ENCODE assay signal across 14 mouse cellular contexts in genomic region chr11:85697468-85697867, GRCm38 (mm10).
DNase-seq lines count a peak whose midpoint lies in the region; ATAC-seq and TF ChIP-seq lines count a peak whose summit lies in the region.
"Had no signal": no experiment of that assay in that cellular context is flagged by ENCODE, and none has a peak within 500 bp of the region (broad histone marks: within the 10 kb centered on the region; RNA-seq: fewer than 3 reads in every experiment).

No protein-coding gene starts in this region.

- H3K27me3 ChIP-seq in lung, embryonic 14.5 days (ENCODE audit: insufficient read depth, low read length): no peaks in the 10 kb centered on the region
- no peaks in the 10 kb centered on the region for H3K27me3 ChIP-seq in lung, postnatal 0 days (replicated peaks; ENCODE audit: insufficient read depth, low read length)
- H3K27me3 ChIP-seq in splenic B cell, adult 2 months (ENCODE audit: control insufficient read depth, insufficient read depth, low read length, poor library complexity, severe bottlenecking): no peaks in the 10 kb centered on the region
- H3K27me3 ChIP-seq in hindbrain, postnatal 0 days (ENCODE audit: insufficient read depth, low read length): no peaks in the 10 kb centered on the region

- no peak overlapping the region for H3K9ac ChIP-seq in lung, embryonic 14.5 days
- no peak overlapping the region for H3K9ac ChIP-seq in lung, postnatal 0 days (replicated peaks; ENCODE audit: low read depth)
- no peak overlapping the region for H3K9ac ChIP-seq in hindbrain, postnatal 0 days (replicated peaks; ENCODE audit: low read length)
- H3K9ac ChIP-seq: forebrain, postnatal 0 days; liver, embryonic 13.5 days had no signal

- no peaks in the 10 kb centered on the region for H3K9me3 ChIP-seq in lung, embryonic 14.5 days (ENCODE audit: low read depth, low read length)
- H3K9me3 ChIP-seq in lung, postnatal 0 days (ENCODE audit: low read length): no peaks in the 10 kb centered on the region
- no peaks in the 10 kb centered on the region for H3K9me3 ChIP-seq in hindbrain, postnatal 0 days (ENCODE audit: low read length)
- H3K9me3 ChIP-seq: liver, embryonic 13.5 days had no signal

- DNase-seq in lung, embryonic 14.5 days: peak; percentile 49
- DNase-seq in lung, postnatal 14 days: no peak
- DNase-seq in lung, postnatal 0 days (ENCODE audit: low spot score): peak; percentile 59
- peak; percentile 56 for DNase-seq in splenic B cell, adult 2 months (ENCODE audit: low read depth, low spot score)
- no peak for DNase-seq in hindbrain, postnatal 0 days (ENCODE audit: low spot score)
- no peak for DNase-seq in embryo, embryonic 11 days
- DNase-seq: cerebellum, adult 11-12 months; forebrain, postnatal 0 days; gastrocnemius, postnatal 25 days; heart, postnatal 36 days; layer of hippocampus, adult 9-11 months; liver, embryonic 13.5 days had no signal

- no peak overlapping the region for H3K4me2 ChIP-seq in lung, embryonic 14.5 days
- H3K4me2 ChIP-seq in lung, postnatal 0 days (replicated peaks; ENCODE audit: low read depth, low read length): no peak overlapping the region
- no peak overlapping the region for H3K4me2 ChIP-seq in hindbrain, postnatal 0 days (ENCODE audit: low read depth, low read length)
- H3K4me2 ChIP-seq: heart, embryonic 11.5 days; liver, embryonic 13.5 days had no signal

- peak overlapping the region; percentile 87 for H3K27ac ChIP-seq in lung, embryonic 14.5 days (ENCODE audit: low read depth)
- peak overlapping the region; percentile 33 for H3K27ac ChIP-seq in lung, postnatal 0 days (ENCODE audit: low read length)
- H3K27ac ChIP-seq in hindbrain, postnatal 0 days: no peak overlapping the region
- H3K27ac ChIP-seq: liver, embryonic 13.5 days had no signal

- H3K4me1 ChIP-seq in lung, embryonic 14.5 days (ENCODE audit: insufficient read depth): peaks cover 41% of the 10 kb centered on the region
- H3K4me1 ChIP-seq in lung, postnatal 0 days (ENCODE audit: insufficient read depth, low read depth, low read length): peaks cover 5% of the 10 kb centered on the region; the same call in 1 of the 2 replicates
- no peaks in the 10 kb centered on the region for H3K4me1 ChIP-seq in hindbrain, postnatal 0 days (ENCODE audit: insufficient read depth, low read length)

- TF ChIP-seq CTCF in lung, embryonic 14.5 days (IDR thresholded peaks at IDR 0.05; ENCODE audit: low read depth): no peak
- TF ChIP-seq CTCF in lung, postnatal 0 days (IDR thresholded peaks at IDR 0.05): no peak
- no peak for TF ChIP-seq CTCF in hindbrain, postnatal 0 days (IDR thresholded peaks at IDR 0.05; ENCODE audit: low read depth)

- H3K4me3 ChIP-seq in lung, embryonic 14.5 days (ENCODE audit: low read depth, low read length): no peak overlapping the region
- H3K4me3 ChIP-seq in lung, postnatal 0 days (ENCODE audit: low read depth, low read length): no peak overlapping the region
- no peak overlapping the region for H3K4me3 ChIP-seq in hindbrain, postnatal 0 days (ENCODE audit: low read length)
- H3K4me3 ChIP-seq: liver, embryonic 13.5 days had no signal

- ATAC-seq in lung, embryonic 14.5 days (ENCODE audit: insufficient read depth): no peak
- ATAC-seq in common myeloid progenitor, adult 5-6 weeks (replicated peaks; ENCODE audit: low read depth, poor library complexity, severe bottlenecking): peak; percentile 71
- ATAC-seq in lung, postnatal 0 days: peak; percentile 59
- ATAC-seq in hindbrain, postnatal 0 days: no peak

- 67% methylated on average over 4 of the region's 4 CpGs for WGBS in lung, embryonic 14.5 days
- WGBS in lung, postnatal 0 days: 71% methylated on average over 4 of the region's 4 CpGs
- WGBS in hindbrain, postnatal 0 days: 90% methylated on average over 4 of the region's 4 CpGs

- no peaks in the 10 kb centered on the region for H3K36me3 ChIP-seq in lung, embryonic 14.5 days (ENCODE audit: insufficient read depth)
- H3K36me3 ChIP-seq in lung, postnatal 0 days (ENCODE audit: insufficient read depth, low read length): no peaks in the 10 kb centered on the region
- H3K36me3 ChIP-seq in splenic B cell, adult 2 months (ENCODE audit: control insufficient read depth, insufficient read depth, low read length, poor library complexity, severe bottlenecking): no peaks in the 10 kb centered on the region
- H3K36me3 ChIP-seq in hindbrain, postnatal 0 days (ENCODE audit: insufficient read depth, low read length): no peaks in the 10 kb centered on the region
- H3K36me3 ChIP-seq: liver, embryonic 13.5 days had no signal

- TF ChIP-seq EP300 in lung, postnatal 0 days (IDR thresholded peaks at IDR 0.05): no peak

Comparison
In these comparisons a context has a peak if more than half of its experiments do, and no peak if none do; other contexts are left out.
1. ATAC-seq: peak in common myeloid progenitor, adult 5-6 weeks (single experiment) and lung, postnatal 0 days (single experiment); none in lung, embryonic 14.5 days (single experiment) and hindbrain, postnatal 0 days (single experiment).
2. DNase-seq: peak in lung, embryonic 14.5 days (single experiment), lung, postnatal 0 days (single experiment) and splenic B cell, adult 2 months (single experiment); none in lung, postnatal 14 days (single experiment), hindbrain, postnatal 0 days (single experiment) and embryo, embryonic 11 days (single experiment).